ENCODE assay signal across 10 mouse cellular contexts in the genomic region with DNA sequence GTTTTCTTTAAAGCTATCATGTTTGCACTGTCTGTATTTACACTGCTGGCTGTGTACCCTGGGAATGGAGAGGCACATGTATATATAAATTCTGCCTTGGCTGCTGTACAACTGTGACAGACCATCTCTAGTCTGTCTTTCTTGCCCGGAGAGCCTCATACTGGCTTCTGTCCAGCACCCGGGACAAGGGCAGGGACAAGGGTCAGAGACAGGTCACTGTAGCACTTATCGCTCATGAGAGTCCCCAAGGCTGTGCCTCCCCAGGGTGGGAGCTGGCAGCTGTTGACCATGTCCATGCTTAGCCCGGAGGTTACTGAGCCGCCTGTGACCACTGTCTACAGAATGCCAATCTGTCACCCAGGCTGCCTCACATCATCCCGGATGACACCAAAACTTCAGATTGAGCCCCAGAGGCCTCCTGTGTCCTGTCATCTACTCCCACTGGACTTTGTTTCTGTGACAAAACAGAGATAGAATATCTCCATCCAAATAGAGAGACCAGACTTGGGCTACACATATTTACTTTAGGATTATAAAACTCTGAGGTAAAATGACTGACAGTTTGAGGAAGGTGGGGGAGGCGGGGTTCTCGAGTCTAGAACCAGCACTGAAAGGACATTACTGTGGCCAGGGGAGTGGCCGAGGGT. TPM values are rescaled to one million over a fixed set of nuclear protein-coding genes. Genes with fewer than 3 reads are reported as not detected.
DNase-seq lines count a peak whose midpoint lies in the region; ATAC-seq and TF ChIP-seq lines count a peak whose summit lies in the region.
"Had no signal": no experiment of that assay in that cellular context is flagged by ENCODE, and none has a peak within 500 bp of the region (broad histone marks: within the 10 kb centered on the region; RNA-seq: fewer than 3 reads in every experiment).

No protein-coding gene starts in this region.

- H3K9ac ChIP-seq in heart, embryonic 15.5 days = no peak overlapping the region
- no peak overlapping the region for H3K9ac ChIP-seq in lung, embryonic 14.5 days
- H3K9ac ChIP-seq: hindbrain, embryonic 12.5 days had no signal

- peak overlapping the region; percentile 67 for H3K27ac ChIP-seq in heart, embryonic 15.5 days
- H3K27ac ChIP-seq in lung, embryonic 14.5 days (ENCODE audit: low read depth) = peak overlapping the region; percentile 62
- H3K27ac ChIP-seq: hindbrain, embryonic 12.5 days had no signal

- DNase-seq in cerebellum, postnatal 10 days = peak; percentile 37 to 40
- DNase-seq in cerebellum, postnatal 4 days (ENCODE audit: low spot score in 2 of 2) = no peak
- DNase-seq in adipocyte (ENCODE audit: low spot score) = peak; percentile 48
- peak; percentile 78 for DNase-seq in lung, embryonic 14.5 days
- no peak for DNase-seq in thymus, postnatal 4 days
- DNase-seq in neural tube, embryonic 10.5 days (ENCODE audit: extremely low spot score, low spot score) = no peak
- DNase-seq in thymus, postnatal 25 days = no peak
- DNase-seq: cerebellum, adult 8-10 months had no signal

- H3K27me3 ChIP-seq in heart, embryonic 15.5 days = no peaks in the 10 kb centered on the region
- no peaks in the 10 kb centered on the region for H3K27me3 ChIP-seq in lung, embryonic 14.5 days (ENCODE audit: insufficient read depth, low read length)
- H3K27me3 ChIP-seq: hindbrain, embryonic 12.5 days had no signal

- no peak for TF ChIP-seq CTCF in lung, embryonic 14.5 days (IDR thresholded peaks at IDR 0.05; ENCODE audit: low read depth)

- H3K4me2 ChIP-seq in heart, embryonic 15.5 days = 0 out of 2 replicates have a peak overlapping the region, but pooled peaks have one; percentile 14
- no peak overlapping the region for H3K4me2 ChIP-seq in lung, embryonic 14.5 days
- H3K4me2 ChIP-seq: hindbrain, embryonic 12.5 days had no signal

- no peaks in the 10 kb centered on the region; the same call in 1 of the 2 replicates for H3K36me3 ChIP-seq in heart, embryonic 15.5 days
- H3K36me3 ChIP-seq in lung, embryonic 14.5 days (ENCODE audit: insufficient read depth) = peaks cover 28% of the 10 kb centered on the region
- H3K36me3 ChIP-seq: hindbrain, embryonic 12.5 days had no signal

- H3K4me1 ChIP-seq in heart, embryonic 15.5 days (replicated peaks) = peaks cover 88% of the 10 kb centered on the region
- peaks cover 25% of the 10 kb centered on the region for H3K4me1 ChIP-seq in lung, embryonic 14.5 days (ENCODE audit: insufficient read depth)

- 35% methylated on average over 9 of the region's 9 CpGs for WGBS in heart, embryonic 15.5 days
- WGBS in lung, embryonic 14.5 days = 38% methylated on average over 9 of the region's 9 CpGs

- H3K4me3 ChIP-seq in heart, embryonic 15.5 days = no peak overlapping the region
- H3K4me3 ChIP-seq in lung, embryonic 14.5 days (ENCODE audit: low read depth, low read length) = no peak overlapping the region
- H3K4me3 ChIP-seq: hindbrain, embryonic 12.5 days had no signal

- no peaks in the 10 kb centered on the region for H3K9me3 ChIP-seq in heart, embryonic 15.5 days (replicated peaks)
- H3K9me3 ChIP-seq in lung, embryonic 14.5 days (ENCODE audit: low read depth, low read length) = no peaks in the 10 kb centered on the region
- H3K9me3 ChIP-seq: hindbrain, embryonic 12.5 days had no signal

- peak; percentile 63 for ATAC-seq in heart, embryonic 15.5 days (replicated peaks; ENCODE audit: insufficient number of reproducible peaks, insufficient read depth, low FRiP score, low read depth)
- peak; percentile 59 for ATAC-seq in lung, embryonic 14.5 days (ENCODE audit: insufficient read depth)

RNA-seq across cellular contexts. Expression of gene Capn2, which starts 17.8 kb away (rescaled TPM):
- 84.9 and 94.3 TPM in 2 replicates for polyA plus RNA-seq in heart, embryonic 15.5 days (2015; fragmentation: Nextera tagmentation; extraction: Ambion mirVana)
- 116 and 117 TPM in 2 replicates for polyA plus RNA-seq in lung, embryonic 14.5 days (2014; fragmentation: Nextera tagmentation; extraction: Ambion mirVana)

Comparison
In these comparisons a context has a peak if more than half of its experiments do, and no peak if none do; other contexts are left out.
1. DNase-seq: peak in cerebellum, postnatal 10 days (2 of 2), adipocyte (single experiment) and lung, embryonic 14.5 days (single experiment); none in cerebellum, postnatal 4 days (0 of 2), thymus, postnatal 4 days (single experiment), neural tube, embryonic 10.5 days (single experiment) and thymus, postnatal 25 days (single experiment).